Comparison of ENCODE assay signal across 8 mouse cellular contexts in genomic region chr2:122147508-122148241, GRCm38 (mm10). TPM values are rescaled to one million over a fixed set of nuclear protein-coding genes. Genes with fewer than 3 reads are reported as not detected.
DNase-seq lines count a peak whose midpoint lies in the region; ATAC-seq lines count a peak whose summit lies in the region.

TSS of gene B2m (plus strand) at chr2:122147686.

- under 1% methylated on average over 40 of the region's 40 CpGs for WGBS in hindbrain, embryonic 14.5 days

- no peaks in the 10 kb centered on the region for H3K36me3 ChIP-seq in hindbrain, embryonic 14.5 days (replicated peaks; ENCODE audit: control insufficient read depth, insufficient read depth)

- no peaks in the 10 kb centered on the region for H3K4me1 ChIP-seq in hindbrain, embryonic 14.5 days (replicated peaks; ENCODE audit: control insufficient read depth, insufficient read depth, low read length)

- no peaks in the 10 kb centered on the region for H3K9me3 ChIP-seq in hindbrain, embryonic 14.5 days (ENCODE audit: control insufficient read depth, low read length)

- peak within 1 kb of the TSS; percentile 62 for H3K9ac ChIP-seq in hindbrain, embryonic 14.5 days

- H3K4me2 ChIP-seq in hindbrain, embryonic 14.5 days (replicated peaks) = peak within 1 kb of the TSS; percentile 77

- peak; percentile 90 for DNase-seq in R1 (ENCODE audit: low read depth, low spot score)
- peak; percentile 88 to 91 for DNase-seq in cerebellum, postnatal 25 days
- DNase-seq in frontal cortex, postnatal 25 days (ENCODE audit: low spot score in 2 of 2) = peak; percentile 88 to 95
- peak; percentile 96 for DNase-seq in hindbrain, embryonic 14.5 days (ENCODE audit: low spot score)
- peak; percentile 88 for DNase-seq in layer of hippocampus, postnatal 36 days
- DNase-seq in lung, postnatal 36 days = peak; percentile 99
- DNase-seq in retina, postnatal 1 day = peak; percentile 95
- DNase-seq in urinary bladder, adult 18-20 months (ENCODE audit: low spot score in 2 of 2) = peak; percentile 91

- peak; percentile 98 for ATAC-seq in hindbrain, embryonic 14.5 days (ENCODE audit: low FRiP score)

- H3K4me3 ChIP-seq in hindbrain, embryonic 14.5 days (replicated peaks; ENCODE audit: low read length) = peak within 1 kb of the TSS; percentile 45

- H3K27me3 ChIP-seq in hindbrain, embryonic 14.5 days (ENCODE audit: control insufficient read depth, insufficient read depth, low read length) = 0 out of 2 replicates have a peak, but pooled peaks cover 3% of the 10 kb centered on the region

- H3K27ac ChIP-seq in hindbrain, embryonic 14.5 days = peak within 1 kb of the TSS; percentile 40; the same call in 1 of the 2 replicates

RNA-seq across cellular contexts. Expression of gene B2m, which starts in this region (rescaled TPM):
- 113 and 135 TPM in 2 replicates for polyA plus RNA-seq in hindbrain, embryonic 14.5 days (2014; fragmentation: Nextera tagmentation; extraction: Ambion mirVana)
- total RNA-seq in layer of hippocampus, postnatal 36 days (2021) = 100 to 1,000 TPM in 1 of 2 experiments, 10 to 100 TPM in 1; 99.2 to 107 TPM

Comparison
In these comparisons a context has a peak if more than half of its experiments do, and no peak if none do; other contexts are left out.
1. Peak in every context shown above with its lines: DNase-seq, ATAC-seq, H3K4me3 ChIP-seq and H3K27ac ChIP-seq.